Mouse (Mus musculus) spleen, postnatal 4 days (tissue): Measurements from ENCODE around the gene Syce3.

Experiments
- DNase-seq, 2 experiments: peaks; one replicate each; pipeline ENCODE4 v3.0.0; 2022; ENCODE audit warnings: low spot score in 2 of 2

Syce3 gene

GRCm38 (mm10) chr15:89424621-89425020 lies 14.3 kb upstream of the Syce3 start:
- DNase-seq: no peak

DNA sequence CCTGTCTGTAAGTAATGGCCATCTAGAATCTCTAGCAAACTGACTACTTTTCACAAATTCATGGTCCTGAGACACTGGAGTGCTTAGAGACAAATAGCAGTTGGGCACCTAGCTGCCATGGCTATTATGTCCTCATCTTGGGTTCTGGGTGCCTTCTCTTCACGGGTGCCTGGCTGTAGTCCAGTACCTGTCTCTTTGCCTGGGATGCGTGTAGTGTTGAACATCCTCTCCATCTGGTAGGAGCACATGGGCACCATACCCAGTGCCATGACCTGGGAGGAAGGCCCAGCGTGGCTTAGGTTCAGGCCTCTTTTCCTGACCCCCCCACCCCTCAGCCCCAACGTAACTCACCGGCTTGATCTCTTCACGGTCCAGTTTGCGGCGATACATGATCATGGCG lies 11.6 kb upstream of the Syce3 start:
- DNase-seq: no peak

DNA sequence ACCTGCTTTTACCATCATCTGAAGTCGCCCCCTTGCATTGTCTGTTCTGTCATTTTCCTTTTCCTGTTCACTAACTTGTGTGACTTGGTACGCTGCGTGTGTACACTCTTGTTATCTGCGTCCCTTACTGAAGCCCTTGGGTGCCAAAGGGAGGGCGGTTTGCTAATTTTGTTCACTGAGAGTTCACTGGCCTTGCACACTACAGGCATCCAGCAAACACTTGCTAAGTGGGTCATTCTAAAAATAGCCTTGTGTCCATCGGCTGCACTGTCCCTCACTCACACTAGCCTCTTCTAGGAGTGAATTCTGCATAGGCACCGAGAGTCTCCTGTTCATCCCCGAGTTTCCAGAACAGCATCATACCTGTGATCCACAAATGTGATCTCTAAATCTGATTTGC lies 5.0 kb upstream of the Syce3 start:
- no peak for DNase-seq

- DNase-seq: no peak
Observed at GRCm38 (mm10) chr15:89406691-89407090, 3.6 kb downstream of the Syce3 start.

- no peak for DNase-seq
Observed at GRCm38 (mm10) chr15:89404831-89405623, 5.3 kb downstream of the Syce3 start.

GRCm38 (mm10) chr15:89402471-89402870 lies 7.8 kb downstream of the Syce3 start:
- no peak for DNase-seq

DNA sequence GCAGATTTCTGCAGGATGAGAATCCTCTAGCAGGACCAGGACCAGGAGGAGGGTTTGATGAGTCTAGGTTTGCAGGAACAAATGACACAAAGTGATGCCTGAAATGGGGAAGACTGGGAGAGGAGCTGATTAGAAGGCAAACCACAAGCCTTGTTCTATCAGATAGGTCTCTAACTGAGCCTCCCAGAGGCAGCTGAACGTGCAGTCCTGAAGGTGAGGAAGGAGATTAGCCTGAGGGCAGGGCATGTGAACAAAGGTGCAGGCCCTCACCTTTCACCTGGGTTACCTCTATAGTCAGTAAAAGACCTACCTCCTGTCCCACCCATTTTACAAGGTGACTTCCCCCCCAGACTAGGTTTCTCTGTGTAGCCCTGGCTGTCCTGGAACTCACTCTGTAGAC lies 10.6 kb downstream of the Syce3 start:
- DNase-seq: no peak

- DNase-seq: no peak
Observed at GRCm38 (mm10) chr15:89398146-89398545, 12.2 kb downstream of the Syce3 start.

DNA sequence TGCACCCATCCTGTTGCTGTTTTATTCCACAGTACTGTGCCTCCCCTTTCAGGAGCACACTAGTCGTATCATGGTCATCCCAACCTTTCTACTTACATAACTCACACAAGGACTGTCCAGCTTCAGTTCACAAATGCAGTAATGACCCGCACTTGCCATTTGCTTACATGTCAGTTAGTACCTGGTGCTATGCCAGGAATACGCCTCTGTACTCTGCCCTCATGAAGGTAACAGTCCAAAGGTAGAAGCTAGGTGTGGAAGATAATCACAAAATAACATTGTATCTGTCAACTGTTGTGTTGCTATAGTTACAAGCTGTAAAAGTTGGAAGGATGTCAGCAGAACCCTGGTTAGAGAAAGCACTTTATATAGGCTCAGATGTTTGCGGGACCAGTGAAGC lies 13.4 kb downstream of the Syce3 start:
- DNase-seq: no peak

- DNase-seq: no peak
Observed at GRCm38 (mm10) chr15:89390081-89390480, 20.2 kb downstream of the Syce3 start.

GRCm38 (mm10) chr15:89387127-89387526 lies 23.2 kb downstream of the Syce3 start:
- DNase-seq: no peak

DNA sequence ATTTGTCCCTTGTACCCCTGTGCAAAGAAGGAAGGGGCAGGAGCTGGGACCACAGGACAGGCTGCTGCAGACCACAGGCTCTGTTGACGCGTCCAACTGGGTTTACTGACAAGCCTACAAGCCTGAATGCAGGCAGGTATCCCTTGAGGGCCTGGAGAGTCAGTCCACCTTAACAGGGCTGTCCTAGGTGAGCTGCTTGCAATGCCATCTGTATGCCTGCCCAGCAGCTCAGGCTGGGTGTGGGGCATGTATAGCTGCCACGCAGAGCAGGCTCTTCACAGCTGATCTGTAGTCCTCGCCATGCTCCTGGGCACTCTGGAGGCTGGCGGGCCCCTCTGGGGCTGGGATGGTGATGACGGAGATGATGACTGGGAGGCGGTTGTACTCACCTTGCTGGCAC lies 25.7 kb downstream of the Syce3 start, which contains the start of gene Klhdc7b:
Gene Klhdc7b, plus strand, starts transcription at position 301 of the 400 bp plus-strand sequence.
- DNase-seq: no peak

GRCm38 (mm10) chr15:89379429-89379828 lies 30.9 kb downstream of the Syce3 start:
- DNase-seq: peak; percentile 75 to 83

GRCm38 (mm10) chr15:89378831-89379401 lies 31.4 kb downstream of the Syce3 start, which contains the start of gene Odf3b:
Gene Odf3b (minus strand): TSS chr15:89379282.
- peak; percentile 25 to 70 for DNase-seq

DNA sequence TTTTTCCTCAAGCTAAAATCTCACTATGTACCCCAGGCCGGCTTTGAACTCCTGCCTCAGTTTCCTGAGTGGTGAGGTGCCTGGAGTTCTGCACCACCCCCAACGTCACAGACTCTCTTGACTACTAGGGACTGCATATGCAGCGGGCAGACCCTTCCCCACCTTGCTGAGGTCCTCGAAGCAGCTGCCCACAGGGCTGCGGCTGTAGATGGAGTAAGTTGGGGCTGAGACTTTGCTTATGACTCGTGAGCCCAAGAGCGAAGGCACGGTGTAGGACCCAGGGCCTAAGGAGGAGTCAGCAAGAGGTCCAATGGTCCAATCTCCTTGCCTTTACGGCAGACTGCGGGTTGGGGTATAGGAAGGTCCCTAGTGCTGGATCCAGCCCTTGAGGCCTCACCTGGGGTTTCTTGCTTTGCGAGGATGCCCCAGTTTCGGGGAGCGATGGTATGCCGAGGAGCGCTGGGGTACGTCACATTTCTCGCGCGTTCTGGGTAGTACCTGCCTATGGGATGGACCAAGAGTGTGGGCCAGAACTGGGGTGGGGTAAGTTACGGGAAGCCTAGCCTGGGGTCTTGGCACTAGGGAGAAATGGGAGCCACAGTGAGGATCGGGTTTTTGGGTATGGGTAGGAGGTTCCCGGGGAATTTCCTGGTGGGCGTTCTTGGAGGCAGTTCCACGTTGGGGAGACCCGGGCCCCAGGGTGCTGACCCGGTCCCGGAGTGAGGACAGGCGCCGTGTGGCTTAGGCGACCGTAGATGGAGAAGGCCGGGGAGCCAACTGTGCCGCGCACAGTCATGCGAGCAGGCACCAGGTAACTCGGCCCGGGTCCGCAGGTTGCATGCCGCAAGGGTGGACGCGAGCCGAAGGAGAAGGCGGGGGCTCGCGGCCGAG lies 32.1 kb downstream of the Syce3 start:
- no peak for DNase-seq

GRCm38 (mm10) chr15:89377362-89377761 lies 32.9 kb downstream of the Syce3 start:
- no peak for DNase-seq

DNA sequence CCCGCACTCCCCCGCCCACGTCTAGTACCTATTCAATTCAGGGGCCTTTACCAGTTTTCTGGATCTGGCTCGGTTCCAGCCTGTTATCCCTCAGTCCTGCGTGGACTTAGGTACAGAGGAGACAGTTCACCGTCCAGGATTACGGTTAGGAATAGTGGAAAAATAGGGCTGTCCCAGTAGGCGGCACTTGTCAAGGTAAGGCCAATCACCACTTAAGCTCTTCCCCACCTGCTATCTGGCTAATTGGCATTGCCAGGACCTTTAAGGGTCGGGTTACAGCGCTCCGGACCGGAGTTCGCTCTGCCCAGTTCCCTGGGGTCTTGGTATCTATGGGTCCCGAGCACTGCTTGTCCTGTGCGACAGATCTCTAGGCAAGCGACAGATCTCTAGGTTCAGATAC lies 33.3 kb downstream of the Syce3 start, which contains the start of gene Tymp:
Gene Tymp, minus strand, starts transcription at position 83 of the 400 bp plus-strand sequence.
- no peak for DNase-seq

DNA sequence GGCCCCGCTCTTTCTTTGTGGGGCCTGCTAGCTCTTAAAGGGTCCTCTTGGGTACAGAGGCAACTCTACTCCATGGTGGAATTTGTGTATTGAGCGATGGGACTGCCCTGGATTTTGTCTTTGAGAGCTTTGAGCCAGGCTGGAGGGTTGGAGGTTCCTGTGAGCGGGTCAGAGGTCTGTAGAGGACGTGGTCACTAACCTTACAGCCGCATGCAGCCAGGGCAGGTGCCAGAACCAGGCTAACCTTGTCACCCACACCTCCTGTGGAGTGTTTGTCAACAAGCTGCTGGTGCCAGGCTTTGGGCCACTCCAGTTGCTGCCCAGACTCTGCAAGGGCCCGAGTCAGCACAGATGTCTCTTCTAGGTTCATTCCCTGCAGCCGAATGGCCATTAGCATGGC lies 34.3 kb downstream of the Syce3 start:
- no peak for DNase-seq

DNA sequence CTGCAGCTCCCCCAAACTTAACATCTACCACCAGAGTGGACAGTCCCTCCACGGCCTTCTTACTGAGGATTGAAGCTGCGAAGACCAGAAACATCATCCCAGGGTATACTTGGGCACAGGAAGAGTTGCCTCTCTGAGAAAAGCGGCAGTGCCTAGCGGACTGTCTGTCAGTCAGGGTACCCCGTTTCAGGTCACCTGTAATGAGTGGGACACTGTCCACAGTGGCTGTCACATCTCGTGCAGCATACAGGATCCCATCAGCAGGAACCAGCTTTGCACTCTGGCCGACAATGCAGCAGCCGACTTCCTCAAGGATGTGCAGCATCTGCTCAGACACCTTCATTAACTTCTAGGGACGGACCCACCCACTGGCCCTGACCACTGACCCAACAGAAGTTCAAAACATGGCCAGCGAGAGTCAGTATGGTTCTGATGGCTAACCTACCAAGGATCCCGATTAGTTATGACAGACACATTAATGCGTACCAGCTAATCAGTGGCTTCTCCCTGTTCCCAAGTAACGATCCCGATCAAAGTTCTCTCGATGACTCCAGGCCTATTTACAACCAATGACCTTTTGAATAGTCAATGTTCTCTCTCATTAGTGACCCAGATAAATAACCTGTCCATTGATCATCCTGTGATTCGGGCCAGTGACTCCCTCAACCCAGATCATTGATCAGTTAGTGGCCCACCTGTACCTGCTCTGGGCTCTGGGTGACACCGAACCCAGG lies 35.3 kb downstream of the Syce3 start:
- no peak for DNase-seq

DNA sequence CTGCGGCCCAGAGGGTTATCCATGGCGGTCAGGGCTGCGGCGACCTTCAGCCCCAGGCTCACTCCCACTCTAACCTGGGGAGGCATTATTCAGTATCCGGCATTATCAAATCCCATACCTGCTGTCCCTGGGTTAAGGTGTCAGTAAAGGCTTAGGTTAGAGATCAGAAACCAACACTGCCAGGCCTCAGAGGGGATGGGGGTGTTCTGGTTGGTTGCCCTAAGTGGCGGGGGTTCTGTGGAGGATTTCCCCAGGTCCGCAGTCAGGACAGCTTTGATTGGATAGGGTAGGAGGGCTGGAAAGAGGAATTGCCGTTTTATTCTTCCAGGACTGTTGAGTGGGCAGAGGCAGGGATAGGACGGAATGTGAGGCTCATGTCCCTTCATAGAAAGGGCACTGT lies 36.0 kb downstream of the Syce3 start:
- DNase-seq: peak in 1 of 2 experiments; percentile 57

GRCm38 (mm10) chr15:89373762-89374248 lies 36.5 kb downstream of the Syce3 start, which contains the start of gene Sco2:
Gene Sco2 (minus strand): TSS chr15:89373846.
- DNase-seq: peak; percentile 93 to 99
